Mouse (Mus musculus) retina, embryonic 14.5 days (tissue): ENCODE data around the gene Apoa4.

Experiments used
- DNase-seq: peaks from one replicate; pipeline ENCODE4 v3.0.0-alpha.2; 2015; ENCODE audit warnings: low spot score

The Apoa4 gene

DNA sequence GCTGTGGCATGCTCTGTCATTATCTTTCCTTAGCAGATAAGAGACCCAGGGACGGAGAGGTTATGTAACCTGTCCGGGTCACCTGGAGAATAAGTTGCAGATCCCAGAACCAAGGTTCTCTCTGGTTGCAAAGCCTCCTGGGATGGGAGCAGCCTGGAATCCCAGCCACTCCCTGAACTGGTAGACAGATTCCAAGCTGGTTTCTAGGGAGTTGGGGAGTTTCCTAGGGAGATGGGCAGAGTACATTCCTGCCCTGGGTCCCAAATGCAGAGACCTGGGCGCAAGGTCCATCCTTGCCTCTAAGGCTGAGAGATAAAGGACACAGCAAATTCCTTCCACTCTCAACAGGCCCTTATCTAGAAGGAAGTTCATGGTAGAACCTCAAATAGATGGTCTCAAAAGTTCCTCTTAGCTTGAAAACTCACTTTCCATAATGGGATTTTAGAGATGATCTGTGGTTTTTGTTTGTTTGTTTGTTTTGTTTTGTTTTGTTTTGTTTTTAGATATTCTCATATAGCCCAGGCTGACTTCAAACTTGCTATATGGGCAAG is 13.4 kb upstream of the Apoa4 start:
- no peak for DNase-seq

DNA sequence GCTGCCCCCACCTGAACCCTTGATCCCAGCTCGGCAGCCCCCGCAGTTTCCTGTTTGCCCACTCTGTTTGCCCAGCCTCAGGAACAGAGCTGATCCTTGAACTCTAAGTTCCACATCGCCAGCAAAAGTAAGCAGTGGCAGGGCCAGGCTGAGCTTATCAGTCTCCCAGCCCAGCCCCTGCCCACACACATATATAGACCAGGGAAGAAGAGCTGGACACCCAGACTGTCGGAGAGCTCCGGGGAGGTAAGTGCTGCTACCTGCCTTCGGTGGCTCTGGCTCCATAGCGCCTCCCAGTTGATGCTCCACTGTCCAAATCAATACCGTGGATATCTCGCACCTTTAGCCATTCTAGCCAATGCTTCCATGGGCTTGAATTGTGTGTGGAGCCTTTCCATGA is 12.0 kb upstream of the Apoa4 start, which contains the start of gene Apoa1:
Apoa1 (plus strand) TSS at position 90 of the 400 bp plus-strand sequence.
- DNase-seq = no peak

DNA sequence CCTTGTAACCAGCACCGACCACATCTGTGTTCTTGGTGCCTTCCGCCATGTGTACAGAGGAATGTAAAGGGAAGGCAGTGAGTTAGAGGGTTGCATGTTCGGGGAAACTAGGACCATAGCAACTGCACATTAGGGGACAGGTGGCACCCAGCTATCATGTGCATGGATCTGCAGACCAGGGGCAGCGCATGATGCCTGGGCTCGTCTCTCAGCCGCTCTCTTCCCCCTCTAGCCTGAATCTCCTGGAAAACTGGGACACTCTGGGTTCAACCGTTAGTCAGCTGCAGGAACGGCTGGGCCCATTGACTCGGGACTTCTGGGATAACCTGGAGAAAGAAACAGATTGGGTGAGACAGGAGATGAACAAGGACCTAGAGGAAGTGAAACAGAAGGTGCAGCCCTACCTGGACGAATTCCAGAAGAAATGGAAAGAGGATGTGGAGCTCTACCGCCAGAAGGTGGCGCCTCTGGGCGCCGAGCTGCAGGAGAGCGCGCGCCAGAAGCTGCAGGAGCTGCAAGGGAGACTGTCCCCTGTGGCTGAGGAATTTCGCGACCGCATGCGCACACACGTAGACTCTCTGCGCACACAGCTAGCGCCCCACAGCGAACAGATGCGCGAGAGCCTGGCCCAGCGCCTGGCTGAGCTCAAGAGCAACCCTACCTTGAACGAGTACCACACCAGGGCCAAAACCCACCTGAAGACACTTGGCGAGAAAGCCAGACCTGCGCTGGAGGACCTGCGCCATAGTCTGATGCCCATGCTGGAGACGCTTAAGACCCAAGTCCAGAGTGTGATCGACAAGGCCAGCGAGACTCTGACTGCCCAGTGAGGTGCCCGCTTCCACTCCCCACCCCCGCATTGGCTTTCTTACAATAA is 10.7 kb upstream of the Apoa4 start:
- DNase-seq = peak; percentile 89

DNA sequence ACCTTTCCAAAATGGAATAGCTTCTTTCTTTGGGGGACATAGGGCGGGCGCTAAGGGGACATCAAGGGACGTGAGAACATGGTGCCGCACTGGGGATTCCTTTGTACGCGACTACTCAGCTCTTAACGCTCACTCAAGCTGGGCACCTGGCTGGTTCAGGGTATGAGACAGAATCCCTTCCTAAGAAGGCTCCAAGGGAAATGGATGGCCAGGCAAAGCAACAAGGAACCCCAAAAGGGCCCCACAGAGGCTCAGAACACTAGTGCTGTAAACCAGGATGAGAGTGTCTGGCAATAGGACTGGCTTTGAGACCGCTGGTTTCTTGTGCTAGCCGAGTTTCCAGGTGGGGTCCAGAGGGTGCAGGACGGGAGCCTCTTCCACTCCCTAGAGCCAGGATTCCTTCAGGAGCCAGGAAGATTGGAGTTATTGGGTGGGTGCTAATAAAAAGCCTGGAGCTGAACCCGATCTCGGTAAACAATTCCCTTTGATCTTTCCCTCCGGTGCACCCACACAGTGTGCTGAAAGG is 10.0 kb upstream of the Apoa4 start:
- DNase-seq = no peak

DNA sequence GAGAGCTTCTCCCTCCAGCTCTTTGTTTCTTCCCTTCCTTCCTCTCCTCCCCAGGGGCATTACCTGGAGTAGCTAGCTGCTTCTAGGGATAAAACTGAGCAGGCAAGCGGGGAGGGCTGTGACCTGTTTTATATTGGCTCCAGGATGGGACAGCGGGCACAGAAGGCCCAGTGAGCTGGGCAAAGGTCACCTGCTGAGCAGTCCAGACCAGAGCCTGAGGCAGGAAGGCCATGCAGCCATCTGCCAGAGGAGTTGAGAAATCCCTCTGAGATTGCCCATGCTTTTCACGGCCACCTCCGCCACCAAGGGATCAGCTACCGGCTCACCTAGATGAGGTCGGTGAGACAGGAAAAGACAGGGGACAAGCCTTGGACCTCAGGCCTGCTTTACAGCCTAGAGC is 5.3 kb upstream of the Apoa4 start:
- no peak for DNase-seq

DNA sequence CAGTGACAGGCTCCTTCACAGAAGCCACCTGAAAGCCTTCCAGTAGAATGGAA is 5.1 kb upstream of the Apoa4 start, which contains the start of gene Apoc3:
Apoc3 (minus strand) TSS at position 41 of the 53 bp plus-strand sequence.
- DNase-seq = no peak

DNA sequence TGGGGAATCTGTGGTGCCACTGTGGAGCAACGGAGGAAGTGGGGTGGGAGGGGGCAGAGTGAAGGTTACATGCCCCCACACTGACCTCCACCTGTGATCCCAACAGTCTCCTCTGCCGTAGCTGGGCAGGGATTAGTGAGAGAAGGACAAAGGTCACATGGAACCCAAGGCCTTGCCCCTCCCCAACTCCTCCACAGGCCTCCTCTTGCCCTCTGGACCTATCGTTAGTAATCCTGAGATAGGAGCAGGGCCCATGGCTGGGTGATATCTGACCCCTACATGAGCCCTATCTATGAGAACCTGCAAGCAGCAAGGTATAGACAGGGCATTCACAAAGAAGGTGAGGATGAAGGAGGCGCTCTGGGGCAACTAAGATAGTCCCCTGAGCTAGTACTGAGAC is 4.8 kb upstream of the Apoa4 start:
- no peak for DNase-seq

DNA sequence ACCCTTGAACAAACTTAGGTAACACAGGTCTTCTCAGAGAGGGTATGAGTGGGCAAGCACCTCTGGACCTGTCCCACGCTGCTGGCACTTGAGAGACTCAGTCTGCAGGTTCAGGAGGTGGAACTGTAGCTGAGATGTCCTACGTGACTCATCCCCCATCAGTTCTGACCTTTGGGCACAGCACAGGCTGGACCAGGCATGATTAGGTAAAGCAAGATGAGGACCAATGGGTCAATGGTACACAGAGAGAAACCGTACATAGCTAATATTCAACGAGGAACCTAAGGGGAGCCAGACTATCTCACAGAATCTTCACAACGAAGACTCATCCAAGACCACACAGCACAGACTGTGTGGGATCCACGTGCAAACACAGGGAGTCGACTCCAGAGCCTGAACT is 1.6 kb upstream of the Apoa4 start:
- DNase-seq = no peak

DNA sequence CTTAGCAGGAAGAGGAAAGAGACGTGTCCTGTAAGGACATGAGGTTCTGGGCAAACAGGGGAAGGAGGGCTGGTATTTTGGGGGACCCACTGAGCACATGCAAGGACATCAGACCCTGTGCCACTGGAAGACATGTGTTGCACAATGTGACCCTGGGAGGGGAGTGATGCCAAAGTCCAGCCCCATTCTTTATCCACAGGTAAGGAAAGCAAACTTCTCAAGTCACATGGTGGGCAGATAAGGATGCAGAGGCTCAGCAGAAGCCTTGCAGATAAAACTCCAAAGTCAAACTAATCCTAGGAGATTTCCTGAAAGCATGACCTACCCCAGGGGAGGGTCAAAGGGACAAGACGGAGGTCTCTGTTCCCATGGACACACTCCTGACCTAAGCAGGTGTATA is 1.3 kb downstream of the Apoa4 start:
- DNase-seq = no peak

DNA sequence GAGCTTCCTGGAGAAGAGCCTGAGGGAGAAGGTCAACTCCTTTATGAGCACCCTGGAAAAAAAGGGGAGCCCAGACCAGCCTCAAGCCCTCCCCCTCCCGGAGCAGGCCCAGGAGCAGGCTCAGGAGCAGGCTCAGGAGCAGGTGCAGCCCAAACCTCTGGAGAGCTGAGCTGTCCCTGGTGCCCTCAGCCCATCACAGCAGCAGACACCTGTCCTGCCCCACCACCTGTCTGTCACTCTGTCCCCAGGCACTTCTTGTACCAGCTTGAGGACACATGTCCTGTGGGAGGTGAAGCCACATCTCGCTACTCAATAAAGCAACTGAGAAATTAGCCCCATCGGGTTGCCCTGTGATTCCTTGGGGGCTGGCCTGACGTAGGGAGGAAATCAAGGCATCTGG is 2.6 kb downstream of the Apoa4 start:
- DNase-seq = no peak

DNA sequence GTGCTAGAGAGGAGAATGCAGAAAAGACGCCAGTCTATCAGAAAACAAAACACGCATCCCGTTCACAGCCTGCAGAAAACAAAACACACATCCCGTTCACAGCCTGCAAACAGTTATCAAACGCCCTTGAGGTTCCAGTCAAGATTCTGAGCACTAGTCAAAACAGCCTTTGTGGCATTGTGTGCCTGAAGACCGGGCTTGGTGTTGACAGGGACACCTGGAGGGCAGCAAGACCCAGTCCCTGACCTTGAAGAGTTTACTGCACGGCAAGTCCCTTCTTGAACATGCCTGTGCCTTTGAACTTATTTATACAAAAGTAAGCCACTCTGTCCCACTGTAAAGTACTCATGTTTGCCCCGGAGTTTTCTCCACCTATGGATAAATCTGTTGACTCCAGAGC is 3.1 kb downstream of the Apoa4 start:
- no peak for DNase-seq

DNA sequence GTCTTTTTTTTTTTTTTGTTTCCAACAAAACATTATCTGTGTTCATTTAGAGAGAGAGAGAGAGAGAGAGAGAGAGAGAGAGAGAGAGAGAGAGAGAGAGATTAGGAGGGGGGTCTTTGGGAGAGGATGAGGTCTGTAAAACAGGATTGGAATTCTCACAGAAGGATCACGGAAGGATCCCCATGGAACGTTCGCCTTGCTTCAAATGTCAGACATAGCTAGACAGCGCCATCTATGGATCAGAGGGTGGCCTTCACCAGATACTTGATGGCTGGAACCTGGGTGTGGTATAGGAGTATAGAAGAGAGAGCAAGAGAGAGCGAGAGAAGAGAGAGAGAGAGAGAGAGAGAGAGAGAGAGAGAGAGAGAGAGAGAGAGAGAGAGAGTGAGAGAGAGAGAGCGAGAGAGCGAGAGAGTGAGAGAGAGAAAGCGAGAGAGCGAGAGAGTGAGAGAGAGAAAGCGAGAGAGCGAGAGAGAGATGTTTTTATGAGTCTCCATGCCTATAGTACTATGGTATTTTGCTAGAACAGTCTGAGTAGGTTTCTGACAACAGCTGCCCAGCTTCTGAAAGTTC is 6.3 kb downstream of the Apoa4 start:
- peak; percentile 93 for DNase-seq

DNA sequence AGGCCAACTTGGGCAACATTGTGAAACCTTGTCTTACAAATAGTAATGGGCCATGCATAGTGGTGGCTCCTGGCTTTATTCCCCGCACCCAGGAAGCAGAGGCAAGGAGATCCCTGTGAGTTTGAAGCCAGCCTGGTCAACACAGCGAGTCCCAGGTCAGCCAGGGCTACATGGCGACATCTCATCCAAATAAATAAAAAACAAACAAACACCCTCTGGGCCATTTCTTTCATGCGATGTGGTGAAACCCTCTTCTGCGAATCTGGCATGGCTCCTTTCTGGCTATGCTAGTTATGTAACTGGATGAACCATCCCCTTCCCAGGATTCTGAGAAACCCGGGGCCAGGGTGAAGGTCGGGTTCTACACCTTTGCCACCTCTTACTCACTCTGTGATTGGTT is 15.7 kb downstream of the Apoa4 start:
- DNase-seq = no peak

DNA sequence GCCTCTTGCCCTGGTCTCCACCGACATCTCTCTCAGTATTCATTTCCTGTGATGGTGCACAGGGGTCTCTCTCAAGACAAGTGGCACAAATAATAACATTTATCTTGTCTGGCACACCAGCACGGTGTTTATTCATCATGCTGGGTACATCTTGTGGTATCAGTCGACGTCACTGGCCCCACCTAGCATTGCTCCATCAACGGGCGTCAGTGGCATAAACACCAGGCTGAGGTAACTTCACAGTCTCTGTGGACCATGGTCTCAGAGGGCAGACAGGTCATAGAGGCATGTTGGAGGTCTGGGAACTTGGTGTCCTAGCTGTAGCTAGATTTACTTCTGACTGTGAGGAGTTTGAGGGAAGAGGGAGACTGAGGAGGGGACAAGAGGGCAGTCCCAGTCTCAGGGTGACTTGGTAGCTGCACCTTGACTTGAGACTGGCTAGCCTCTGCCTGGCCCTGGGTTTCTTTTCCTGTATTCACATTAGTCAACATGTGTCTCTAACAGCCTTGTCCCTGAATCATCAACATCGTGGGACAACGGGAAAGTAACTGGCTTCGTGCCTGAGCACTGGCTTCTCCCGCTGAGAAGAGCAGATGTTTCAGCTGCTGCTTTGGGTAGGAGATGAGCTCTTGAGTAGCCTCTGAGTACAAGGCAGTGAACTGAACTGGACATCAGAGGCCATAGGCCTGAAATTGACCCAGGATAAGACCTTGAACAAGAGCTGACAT is 16.3 kb downstream of the Apoa4 start:
- DNase-seq = no peak

DNA sequence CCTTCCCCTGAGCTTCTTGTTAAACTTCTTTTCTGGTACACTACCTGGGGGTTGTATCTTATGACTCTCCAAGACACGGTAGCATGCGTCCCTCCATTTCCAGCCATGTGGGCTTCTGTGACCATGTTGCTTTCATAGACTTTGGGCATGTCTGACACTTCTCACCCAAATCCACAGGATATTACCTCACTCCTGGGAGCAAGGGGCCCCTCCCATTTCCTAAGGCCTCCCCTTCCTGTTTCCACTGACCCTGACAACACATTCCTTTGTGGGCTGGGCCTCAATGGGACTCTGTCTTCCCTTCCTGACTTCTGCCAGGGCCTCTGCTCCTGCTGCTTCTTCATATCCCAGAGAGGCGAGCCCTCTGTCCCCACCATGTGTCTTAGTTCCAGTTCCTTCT is 17.1 kb downstream of the Apoa4 start:
- no peak for DNase-seq

DNA sequence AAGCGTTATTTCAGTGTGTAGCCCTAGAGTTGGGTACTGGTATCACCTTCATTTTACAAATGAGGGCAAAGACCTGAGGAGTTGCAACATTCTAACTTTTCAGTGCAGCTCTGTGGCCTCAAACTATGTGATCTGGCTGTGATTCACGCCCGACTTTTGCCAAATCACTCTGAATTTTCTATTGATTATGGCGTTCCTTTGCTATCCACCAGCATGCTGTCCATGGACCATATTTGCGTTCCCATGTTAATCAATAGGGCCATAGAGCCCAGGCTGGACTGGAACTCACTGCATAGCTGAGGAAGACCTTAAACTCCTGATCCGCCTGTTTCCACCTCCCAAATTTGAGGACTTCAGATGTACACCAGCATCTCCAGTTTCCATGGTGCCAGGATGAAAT is 18.6 kb downstream of the Apoa4 start:
- DNase-seq = no peak

DNA sequence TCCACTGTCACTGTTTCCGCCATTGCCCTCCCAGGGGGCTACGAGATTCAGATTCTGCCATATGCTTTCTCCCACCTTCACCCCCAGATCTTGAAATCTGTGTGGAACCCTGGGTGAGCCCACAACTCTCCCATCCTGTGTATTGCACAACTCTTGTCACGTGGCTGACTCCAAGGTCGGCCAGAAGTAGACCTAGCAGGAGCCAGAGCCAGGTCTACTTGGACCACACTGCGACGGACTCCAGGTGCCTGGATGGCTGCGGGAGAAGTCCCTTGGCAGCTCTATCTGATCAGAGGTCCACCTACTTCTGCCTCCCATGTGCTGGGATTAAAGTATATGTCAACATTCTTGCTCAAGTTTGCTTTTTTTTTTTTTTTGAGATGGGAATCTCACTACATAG is 20.6 kb downstream of the Apoa4 start:
- DNase-seq = no peak

DNA sequence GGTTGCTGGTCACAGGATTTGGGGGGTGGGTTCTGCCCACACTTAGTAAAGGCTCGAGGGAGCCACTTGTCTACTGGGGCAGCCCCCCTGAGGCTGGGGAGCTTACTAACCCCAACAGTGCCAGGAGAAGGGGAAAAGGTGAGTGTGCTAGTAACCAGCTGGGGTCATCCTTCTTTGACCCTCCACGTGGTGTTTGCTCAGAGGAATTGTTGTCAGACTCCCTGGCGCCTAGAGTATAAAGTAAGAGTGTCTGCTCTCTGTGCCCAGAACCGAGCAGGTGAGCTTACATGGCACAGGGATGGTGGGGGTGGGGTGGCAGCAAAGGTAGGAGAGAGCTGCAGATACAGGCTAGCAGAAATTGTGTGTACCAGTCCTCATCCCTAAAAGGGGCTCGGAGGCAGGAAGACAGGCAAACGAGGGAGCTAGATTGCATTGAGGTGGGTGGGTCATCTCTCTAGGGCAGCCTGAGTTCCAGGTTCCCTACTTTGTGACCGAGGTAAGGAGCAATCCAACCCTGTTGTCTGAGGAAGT is 27.9 kb downstream of the Apoa4 start, which contains the start of gene Apoa5:
Apoa5 (plus strand) TSS at position 291 of the 531 bp plus-strand sequence.
- DNase-seq = no peak

DNA sequence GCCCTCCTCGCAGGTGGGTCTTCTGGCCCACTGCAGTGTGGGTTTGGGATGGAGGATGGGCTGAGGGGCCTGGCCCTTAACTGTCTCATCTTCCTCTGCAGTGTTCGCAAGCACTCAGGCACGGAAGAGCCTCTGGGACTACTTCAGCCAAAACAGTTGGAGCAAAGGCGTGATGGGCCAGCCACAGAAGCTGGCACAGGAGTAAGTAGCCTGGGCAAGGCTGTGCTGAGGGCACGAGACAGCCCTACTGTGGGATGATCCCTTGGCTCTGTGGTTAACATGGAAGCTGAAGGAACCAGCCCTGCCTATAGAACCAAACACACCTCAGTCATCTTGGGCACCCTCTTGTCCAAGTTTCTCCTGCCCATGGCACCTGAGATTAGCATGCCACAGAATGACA is 28.6 kb downstream of the Apoa4 start:
- no peak for DNase-seq

DNA sequence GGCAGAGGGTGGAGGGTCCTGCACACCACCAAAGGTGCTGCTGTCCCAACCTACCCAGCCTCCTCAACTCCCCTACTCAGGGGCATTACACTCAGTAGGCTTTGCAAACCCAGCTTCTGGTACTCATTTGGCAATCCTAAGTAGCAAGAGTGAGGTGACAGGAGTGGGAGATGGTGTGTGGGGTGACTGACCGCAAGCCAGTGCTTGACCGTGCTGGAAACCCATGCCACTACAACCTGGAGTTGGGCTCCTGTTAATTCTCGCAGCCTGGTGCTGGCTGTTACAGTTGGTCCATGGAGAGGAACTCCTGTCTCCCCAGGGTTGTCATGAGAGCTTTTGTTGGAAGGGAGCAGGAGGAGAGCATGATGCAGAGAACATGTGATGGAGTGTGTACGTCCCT is 30.3 kb downstream of the Apoa4 start:
- DNase-seq = no peak

DNA sequence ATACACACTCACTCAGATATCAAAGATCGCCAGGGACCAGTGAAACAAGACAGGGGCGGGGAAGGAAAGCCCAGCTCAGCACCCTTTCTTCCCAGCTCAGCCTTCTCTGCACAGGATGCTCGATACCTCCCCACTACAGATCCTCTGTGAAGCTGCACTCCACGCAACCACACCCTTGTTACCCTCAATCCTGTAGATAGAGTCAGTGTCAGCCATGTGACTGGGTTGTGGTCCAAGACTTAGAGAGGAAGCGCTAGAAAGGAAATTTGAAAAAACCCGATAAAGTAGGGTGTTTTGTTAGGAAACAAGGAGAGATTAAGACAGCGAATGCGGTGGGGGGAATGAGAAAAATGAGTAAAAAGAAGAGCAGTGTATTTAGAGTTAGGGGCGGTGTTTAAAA is 31.6 kb downstream of the Apoa4 start:
- DNase-seq = no peak

DNA sequence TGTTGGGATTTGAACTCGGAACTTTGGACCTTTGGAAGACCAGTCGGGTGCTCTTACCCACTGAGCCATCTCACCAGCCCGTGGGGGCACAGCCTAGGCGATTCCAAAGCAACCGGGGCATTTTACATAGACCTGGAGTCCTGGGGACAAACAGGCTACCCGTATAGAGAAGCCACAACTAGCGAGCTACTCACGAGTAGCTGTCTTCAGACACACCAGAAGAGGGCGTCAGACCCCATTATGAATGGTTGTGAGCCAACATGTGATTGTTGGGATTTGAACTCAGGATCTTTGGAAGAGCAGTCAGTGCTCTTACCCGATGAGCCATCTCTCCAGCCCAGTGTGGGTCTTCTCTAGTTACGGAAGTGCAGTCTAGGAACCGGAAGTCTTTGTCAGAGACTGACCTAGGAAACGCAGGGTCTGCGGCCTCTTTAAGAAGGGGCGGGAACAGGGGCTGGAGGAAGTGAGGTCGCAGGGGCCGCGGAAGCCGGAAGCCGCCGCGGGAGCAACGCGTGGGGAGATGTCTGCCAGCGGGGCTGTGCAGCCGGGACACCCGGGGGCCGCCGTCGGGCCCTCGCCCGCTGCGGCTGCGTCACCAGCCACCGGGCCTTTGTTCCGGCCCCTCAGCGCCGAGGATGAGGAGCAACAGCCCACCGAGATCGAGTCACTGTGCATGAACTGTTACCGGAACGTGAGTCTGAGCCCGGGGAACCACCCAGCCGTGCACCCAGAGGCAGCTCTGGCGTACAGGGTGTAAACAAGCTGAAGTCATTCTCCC is 32.4 kb downstream of the Apoa4 start, which contains the start of gene Zpr1:
Zpr1 (plus strand) TSS at position 388 of the 778 bp plus-strand sequence.
- DNase-seq = peak; percentile 93
